Mouse (Mus musculus): ENCODE results near the gene Hsp90aa1. TPM values are rescaled to one million over a fixed set of nuclear protein-coding genes. Genes with fewer than 3 reads are reported as not detected.

Hsp90aa1 gene
- polyA plus RNA-seq, 1 experiment from 2014 or later = 271 TPM

DNA sequence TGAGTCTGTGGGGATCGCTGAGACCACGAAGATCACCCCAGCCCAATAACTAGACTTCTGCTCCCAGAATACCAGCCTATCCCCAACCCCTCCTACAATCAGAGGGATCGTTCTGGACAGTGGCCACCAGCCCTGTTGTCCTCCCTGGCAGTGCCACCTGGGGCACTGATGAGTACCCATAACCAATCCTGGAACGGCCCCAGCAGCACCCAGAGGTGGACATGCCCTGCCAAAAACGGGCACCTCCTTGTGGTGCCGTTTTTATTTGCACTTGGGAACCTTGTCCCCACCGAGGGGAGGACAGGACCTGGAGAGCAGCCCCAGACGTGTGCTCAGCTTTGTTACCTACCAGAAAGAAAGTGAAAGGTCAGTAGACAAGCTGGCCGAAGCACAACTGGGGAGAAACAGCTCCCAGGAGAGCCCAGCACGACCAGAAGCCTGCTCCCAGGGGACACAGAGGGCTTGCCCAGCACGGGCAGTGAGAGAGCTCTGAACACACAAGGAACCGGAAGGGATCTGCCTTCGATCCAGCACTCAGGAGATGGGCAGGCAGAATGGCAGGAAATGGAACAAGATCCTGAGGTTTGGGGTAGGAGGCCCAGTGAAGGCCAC is 35.0 kb downstream of the Hsp90aa1 start:
- no peak overlapping the region for H3K4me3 ChIP-seq (ENCODE audit: low read depth, low read length)
- peak; percentile 31 for TF ChIP-seq CTCF (IDR thresholded peaks at IDR 0.05)
- no peak for TF ChIP-seq EP300 (IDR thresholded peaks at IDR 0.05)
- H3K4me2 ChIP-seq (replicated peaks; ENCODE audit: low read depth, low read length) = no peak overlapping the region
- H3K9ac ChIP-seq (replicated peaks; ENCODE audit: low read depth) = no peak overlapping the region
- H3K36me3 ChIP-seq (ENCODE audit: insufficient read depth, low read length) = peaks cover 51% of the 10 kb centered on the region
- WGBS = 81% methylated on average over 13 of the region's 13 CpGs
- ATAC-seq = no peak
- H3K27me3 ChIP-seq (replicated peaks; ENCODE audit: insufficient read depth, low read length) = no peaks in the 10 kb centered on the region
- no peaks in the 10 kb centered on the region for H3K4me1 ChIP-seq (ENCODE audit: insufficient read depth, low read depth, low read length)
- no peaks in the 10 kb centered on the region for H3K9me3 ChIP-seq (ENCODE audit: low read length)
- no peak for DNase-seq (ENCODE audit: low spot score)
- no peak overlapping the region for H3K27ac ChIP-seq (ENCODE audit: low read length)

DNA sequence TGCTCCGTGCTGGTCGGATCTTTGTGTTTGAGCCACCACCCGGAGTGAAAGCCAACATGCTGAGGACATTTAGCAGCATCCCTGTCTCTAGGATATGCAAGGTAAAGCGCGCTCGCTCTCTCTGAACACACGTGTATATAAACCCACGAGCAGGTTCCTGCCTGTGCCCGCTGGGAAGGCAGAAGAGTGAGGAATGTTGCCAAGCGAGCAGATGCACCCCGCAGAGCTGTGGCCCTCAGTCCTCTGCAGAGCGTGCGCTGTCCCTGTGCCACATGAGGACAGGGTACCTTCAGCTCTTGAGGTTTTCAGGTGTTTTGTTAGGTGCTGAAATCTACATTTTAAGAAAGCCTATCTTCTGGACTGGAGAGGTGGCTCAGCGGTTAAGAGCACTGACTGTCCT is 40.8 kb downstream of the Hsp90aa1 start:
- H3K27ac ChIP-seq (ENCODE audit: low read length) = no peak overlapping the region
- TF ChIP-seq EP300 (IDR thresholded peaks at IDR 0.05) = no peak
- no peak for TF ChIP-seq CTCF (IDR thresholded peaks at IDR 0.05)
- 90% methylated on average over 14 of the region's 14 CpGs for WGBS
- H3K4me3 ChIP-seq (ENCODE audit: low read depth, low read length) = no peak overlapping the region
- no peak overlapping the region for H3K9ac ChIP-seq (replicated peaks; ENCODE audit: low read depth)
- H3K4me1 ChIP-seq (ENCODE audit: insufficient read depth, low read depth, low read length) = no peaks in the 10 kb centered on the region
- no peak overlapping the region for H3K4me2 ChIP-seq (replicated peaks; ENCODE audit: low read depth, low read length)
- H3K9me3 ChIP-seq (ENCODE audit: low read length) = no peaks in the 10 kb centered on the region
- DNase-seq (ENCODE audit: low spot score) (no peak), ATAC-seq (no peak)
- no peaks in the 10 kb centered on the region for H3K27me3 ChIP-seq (replicated peaks; ENCODE audit: insufficient read depth, low read length)
- peaks cover 79% of the 10 kb centered on the region for H3K36me3 ChIP-seq (ENCODE audit: insufficient read depth, low read length)

DNA sequence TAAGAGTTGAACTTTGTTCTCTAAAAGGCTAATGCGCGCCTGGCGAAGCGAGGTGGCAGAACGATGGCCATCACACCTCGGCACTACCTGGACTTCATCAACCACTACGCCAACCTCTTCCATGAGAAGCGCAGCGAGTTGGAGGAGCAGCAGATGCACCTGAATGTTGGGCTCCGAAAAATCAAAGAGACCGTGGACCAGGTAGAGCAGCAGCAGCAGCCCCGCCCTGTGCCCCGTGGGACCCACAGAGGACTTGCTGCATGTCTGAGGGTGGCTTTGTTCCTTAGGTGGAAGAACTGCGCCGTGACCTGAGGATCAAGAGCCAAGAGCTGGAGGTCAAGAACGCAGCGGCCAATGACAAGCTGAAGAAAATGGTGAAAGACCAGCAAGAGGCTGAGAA is 51.1 kb downstream of the Hsp90aa1 start:
- Histone ChIP-seq H3K9ac (replicated peaks; ENCODE audit: low read depth) (no peak overlapping the region), H3K9me3 (ENCODE audit: low read length) (no peaks in the 10 kb centered on the region), H3K27ac (ENCODE audit: low read length) (no peak overlapping the region), H3K36me3 (ENCODE audit: insufficient read depth, low read length) (peaks cover 89% of the 10 kb centered on the region), H3K4me3 (ENCODE audit: low read depth, low read length) (no peak overlapping the region), H3K4me1 (ENCODE audit: insufficient read depth, low read depth, low read length) (no peaks in the 10 kb centered on the region), H3K27me3 (replicated peaks; ENCODE audit: insufficient read depth, low read length) (no peaks in the 10 kb centered on the region), H3K4me2 (replicated peaks; ENCODE audit: low read depth, low read length) (no peak overlapping the region)
- 98% methylated on average over 17 of the region's 17 CpGs for WGBS
- ATAC-seq = no peak
- no peak for TF ChIP-seq CTCF (IDR thresholded peaks at IDR 0.05)
- TF ChIP-seq EP300 (IDR thresholded peaks at IDR 0.05) = no peak
- DNase-seq (ENCODE audit: low spot score) = no peak

DNA sequence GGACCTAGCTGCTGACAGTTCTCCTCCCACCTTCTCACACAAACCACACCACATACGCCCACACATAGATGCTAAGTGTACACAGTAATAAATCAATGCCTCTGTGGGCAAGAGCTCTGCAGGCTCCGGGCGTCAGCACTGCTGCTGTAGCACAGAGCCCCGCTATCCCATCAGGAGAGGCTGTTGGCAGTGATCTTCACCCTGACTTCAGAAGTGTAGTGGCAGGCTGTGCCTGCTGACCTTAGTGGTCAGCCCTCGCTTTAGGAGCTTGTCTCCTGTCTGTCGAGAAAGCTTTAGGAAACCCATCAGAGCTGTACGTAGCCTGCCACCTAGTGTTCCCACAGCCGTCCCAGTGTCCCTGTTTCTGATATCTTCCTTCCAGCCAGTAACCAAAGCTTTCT is 52.3 kb downstream of the Hsp90aa1 start:
- Histone ChIP-seq H3K9ac (replicated peaks; ENCODE audit: low read depth) (no peak overlapping the region), H3K4me1 (ENCODE audit: insufficient read depth, low read depth, low read length) (no peaks in the 10 kb centered on the region), H3K4me2 (replicated peaks; ENCODE audit: low read depth, low read length) (no peak overlapping the region), H3K9me3 (ENCODE audit: low read length) (no peaks in the 10 kb centered on the region), H3K4me3 (ENCODE audit: low read depth, low read length) (no peak overlapping the region), H3K36me3 (ENCODE audit: insufficient read depth, low read length) (peaks cover 81% of the 10 kb centered on the region), H3K27ac (ENCODE audit: low read length) (no peak overlapping the region), H3K27me3 (replicated peaks; ENCODE audit: insufficient read depth, low read length) (no peaks in the 10 kb centered on the region)
- 73% methylated on average over 8 of the region's 8 CpGs for WGBS
- no peak for DNase-seq (ENCODE audit: low spot score)
- TF ChIP-seq CTCF (IDR thresholded peaks at IDR 0.05) (no peak), EP300 (IDR thresholded peaks at IDR 0.05) (no peak)
- no peak for ATAC-seq

Small RNA genes within 50 kb of the gene (microRNA-seq; reads per million reads assigned to microRNA genes)
- not detected for gene Gm27299

Other genes with a start within 250 kb of the Hsp90aa1 start
- gene Dync1h1, start 101.3 kb downstream of the Hsp90aa1 start, polyA plus RNA-seq (2015; fragmentation: Nextera tagmentation; extraction: Ambion mirVana) = 34.7 and 38.1 TPM in 2 replicates
- not detected in 2 replicates for gene 1700001K19Rik, start 20.1 kb downstream of the Hsp90aa1 start, polyA plus RNA-seq (2015; fragmentation: Nextera tagmentation; extraction: Ambion mirVana)
- 12.5 and 15.6 TPM in 2 replicates for gene Wdr20, start 35.2 kb upstream of the Hsp90aa1 start, polyA plus RNA-seq (2015; fragmentation: Nextera tagmentation; extraction: Ambion mirVana)
- 11.1 and 11.9 TPM in 2 replicates for gene Mok, start 138.2 kb upstream of the Hsp90aa1 start, polyA plus RNA-seq (2015; fragmentation: Nextera tagmentation; extraction: Ambion mirVana)
- 2.4 and 3.3 TPM in 2 replicates for gene Zfp839, start 147.5 kb upstream of the Hsp90aa1 start, polyA plus RNA-seq (2015; fragmentation: Nextera tagmentation; extraction: Ambion mirVana)
- 33.8 and 43.4 TPM in 2 replicates for gene Cinp, start 186.4 kb upstream of the Hsp90aa1 start, polyA plus RNA-seq (2015; fragmentation: Nextera tagmentation; extraction: Ambion mirVana)
- 1.7 and 1.9 TPM in 2 replicates for gene Tecpr2, start 186.5 kb upstream of the Hsp90aa1 start, polyA plus RNA-seq (2015; fragmentation: Nextera tagmentation; extraction: Ambion mirVana)